Mouse (Mus musculus): Measurements from ENCODE around the gene Pex5l. TPM values are rescaled to one million over a fixed set of nuclear protein-coding genes. Genes with fewer than 3 reads are reported as not detected.

The Pex5l gene
- polyA plus RNA-seq, 1 experiment from 2014 or later = 0.17 TPM

GRCm38 (mm10) chr3:33074266-33074981, 68.6 kb downstream of the Pex5l start:
- Histone ChIP-seq H3K4me3 (ENCODE audit: low read depth, low read length) (no peak overlapping the region), H3K27me3 (replicated peaks; ENCODE audit: insufficient read depth, low read length) (no peaks in the 10 kb centered on the region), H3K4me2 (replicated peaks; ENCODE audit: low read depth, low read length) (no peak overlapping the region), H3K4me1 (ENCODE audit: insufficient read depth, low read depth, low read length) (0 out of 2 replicates have a peak, but pooled peaks cover 3% of the 10 kb centered on the region), H3K36me3 (ENCODE audit: insufficient read depth, low read length) (no peaks in the 10 kb centered on the region), H3K9ac (replicated peaks; ENCODE audit: low read depth) (no peak overlapping the region), H3K9me3 (ENCODE audit: low read length) (no peaks in the 10 kb centered on the region), H3K27ac (ENCODE audit: low read length) (no peak overlapping the region)
- ATAC-seq (peak; percentile 79), DNase-seq (ENCODE audit: low spot score) (no peak)
- WGBS = 53% methylated on average over 10 of the region's 10 CpGs
- TF ChIP-seq EP300 (IDR thresholded peaks at IDR 0.05) (peak; percentile 29; the same call in 1 of the 2 replicates), CTCF (IDR thresholded peaks at IDR 0.05) (no peak)

- ATAC-seq (peak; percentile 75), DNase-seq (ENCODE audit: low spot score) (peak; percentile 48)
- Histone ChIP-seq H3K27me3 (replicated peaks; ENCODE audit: insufficient read depth, low read length) (no peaks in the 10 kb centered on the region), H3K4me2 (replicated peaks; ENCODE audit: low read depth, low read length) (no peak overlapping the region), H3K27ac (ENCODE audit: low read length) (no peak overlapping the region), H3K36me3 (ENCODE audit: insufficient read depth, low read length) (no peaks in the 10 kb centered on the region), H3K4me1 (ENCODE audit: insufficient read depth, low read depth, low read length) (0 out of 2 replicates have a peak, but pooled peaks cover 3% of the 10 kb centered on the region), H3K4me3 (ENCODE audit: low read depth, low read length) (no peak overlapping the region), H3K9me3 (ENCODE audit: low read length) (no peaks in the 10 kb centered on the region), H3K9ac (replicated peaks; ENCODE audit: low read depth) (no peak overlapping the region)
- WGBS = 56% methylated on average over 1 of the region's 1 CpGs
- no peak for TF ChIP-seq EP300 (IDR thresholded peaks at IDR 0.05)
- TF ChIP-seq CTCF (IDR thresholded peaks at IDR 0.05) = no peak
Measured at GRCm38 (mm10) chr3:33073905-33074265, 69.2 kb downstream of the Pex5l start.

- no peaks in the 10 kb centered on the region for H3K36me3 ChIP-seq (ENCODE audit: insufficient read depth, low read length)
- WGBS = 84% methylated on average over 6 of the region's 6 CpGs
Measured at GRCm38 (mm10) chr3:33070771-33071170, 72.3 kb downstream of the Pex5l start.

GRCm38 (mm10) chr3:33068146-33068545, 74.9 kb downstream of the Pex5l start:
- no peak for ATAC-seq
- WGBS = 86% methylated on average over 5 of the region's 5 CpGs

More at GRCm38 (mm10) chr3:33070771-33071170, 72.3 kb downstream of the Pex5l start:
- Histone ChIP-seq H3K9me3 (ENCODE audit: low read length) (no peaks in the 10 kb centered on the region), H3K4me3 (ENCODE audit: low read depth, low read length) (no peak overlapping the region), H3K27me3 (replicated peaks; ENCODE audit: insufficient read depth, low read length) (no peaks in the 10 kb centered on the region), H3K4me2 (replicated peaks; ENCODE audit: low read depth, low read length) (no peak overlapping the region), H3K9ac (replicated peaks; ENCODE audit: low read depth) (no peak overlapping the region), H3K4me1 (ENCODE audit: insufficient read depth, low read depth, low read length) (0 out of 2 replicates have a peak, but pooled peaks cover 3% of the 10 kb centered on the region), H3K27ac (ENCODE audit: low read length) (no peak overlapping the region)
- DNase-seq (ENCODE audit: low spot score) = no peak
- TF ChIP-seq CTCF (IDR thresholded peaks at IDR 0.05) (no peak), EP300 (IDR thresholded peaks at IDR 0.05) (no peak)
- no peak for ATAC-seq

GRCm38 (mm10) chr3:33063590-33063989, 79.5 kb downstream of the Pex5l start:
- Histone ChIP-seq H3K27ac (ENCODE audit: low read length) (no peak overlapping the region), H3K27me3 (replicated peaks; ENCODE audit: insufficient read depth, low read length) (no peaks in the 10 kb centered on the region), H3K36me3 (ENCODE audit: insufficient read depth, low read length) (no peaks in the 10 kb centered on the region), H3K4me1 (ENCODE audit: insufficient read depth, low read depth, low read length) (no peaks in the 10 kb centered on the region), H3K9ac (replicated peaks; ENCODE audit: low read depth) (no peak overlapping the region), H3K4me2 (replicated peaks; ENCODE audit: low read depth, low read length) (no peak overlapping the region), H3K9me3 (ENCODE audit: low read length) (no peaks in the 10 kb centered on the region), H3K4me3 (ENCODE audit: low read depth, low read length) (no peak overlapping the region)
- no peak for DNase-seq (ENCODE audit: low spot score)
- no peak for TF ChIP-seq EP300 (IDR thresholded peaks at IDR 0.05)
- TF ChIP-seq CTCF (IDR thresholded peaks at IDR 0.05) = no peak
- no peak for ATAC-seq
- WGBS = 56% methylated on average over 6 of the region's 6 CpGs

More at GRCm38 (mm10) chr3:33068146-33068545, 74.9 kb downstream of the Pex5l start:
- H3K9ac ChIP-seq (replicated peaks; ENCODE audit: low read depth) = no peak overlapping the region
- TF ChIP-seq EP300 (IDR thresholded peaks at IDR 0.05) (no peak), CTCF (IDR thresholded peaks at IDR 0.05) (no peak)
- H3K36me3 ChIP-seq (ENCODE audit: insufficient read depth, low read length) = no peaks in the 10 kb centered on the region
- H3K27me3 ChIP-seq (replicated peaks; ENCODE audit: insufficient read depth, low read length) = no peaks in the 10 kb centered on the region
- H3K4me1 ChIP-seq (ENCODE audit: insufficient read depth, low read depth, low read length) = no peaks in the 10 kb centered on the region
- H3K4me2 ChIP-seq (replicated peaks; ENCODE audit: low read depth, low read length) = no peak overlapping the region
- H3K9me3 ChIP-seq (ENCODE audit: low read length) = no peaks in the 10 kb centered on the region
- no peak for DNase-seq (ENCODE audit: low spot score)
- H3K4me3 ChIP-seq (ENCODE audit: low read depth, low read length) = no peak overlapping the region
- no peak overlapping the region for H3K27ac ChIP-seq (ENCODE audit: low read length)

- DNase-seq (ENCODE audit: low spot score) = no peak
- H3K27me3 ChIP-seq (replicated peaks; ENCODE audit: insufficient read depth, low read length) = no peaks in the 10 kb centered on the region
- H3K36me3 ChIP-seq (ENCODE audit: insufficient read depth, low read length) = no peaks in the 10 kb centered on the region
- no peaks in the 10 kb centered on the region for H3K9me3 ChIP-seq (ENCODE audit: low read length)
- no peak overlapping the region for H3K9ac ChIP-seq (replicated peaks; ENCODE audit: low read depth)
- no peak overlapping the region for H3K27ac ChIP-seq (ENCODE audit: low read length)
- ATAC-seq = no peak
- WGBS = 83% methylated on average over 2 of the region's 2 CpGs
- no peaks in the 10 kb centered on the region for H3K4me1 ChIP-seq (ENCODE audit: insufficient read depth, low read depth, low read length)
- TF ChIP-seq EP300 (IDR thresholded peaks at IDR 0.05) (no peak), CTCF (IDR thresholded peaks at IDR 0.05) (no peak)
- H3K4me2 ChIP-seq (replicated peaks; ENCODE audit: low read depth, low read length) = no peak overlapping the region
- H3K4me3 ChIP-seq (ENCODE audit: low read depth, low read length) = no peak overlapping the region
Measured at GRCm38 (mm10) chr3:33061428-33061827, 81.6 kb downstream of the Pex5l start.

Data from lung, postnatal 0 days (tissue).